Mouse (Mus musculus) cerebellum, postnatal 14 days (tissue): ENCODE measurements at regions not wholly inside any gene's neighbourhood (a gene's known extent, or its start where the extent isn't known, plus 50 kb on each side); places are given as distances from the start of the nearest gene placed in this dataset.
"Not testable (repeated sequence)": the region's sequence is repeated elsewhere in the genome, so short reads cannot be mapped to it uniquely, and the experiment has no call there.

Experiments used
- DNase-seq, 2 experiments: peaks; one replicate each; pipeline ENCODE4 v3.0.0; 2021; ENCODE audit warnings: mixed read lengths in 2 of 2

GRCm38 (mm10) chr15:9954941-9955340, 206.3 kb upstream of the Spef2 start:
- DNase-seq, result no peak

- no peak for DNase-seq
Observed at GRCm38 (mm10) chr15:9974999-9975398, 202.0 kb upstream of the Prlr start.

- peak; percentile 2 to 13 for DNase-seq
Observed at GRCm38 (mm10) chr15:10011289-10012234, 165.5 kb upstream of the Prlr start.

GRCm38 (mm10) chr15:10017216-10017615, 159.8 kb upstream of the Prlr start:
- DNase-seq, result no peak

- DNase-seq, result no peak
Observed at GRCm38 (mm10) chr15:10029902-10030301, 147.1 kb upstream of the Prlr start.

GRCm38 (mm10) chr15:10035561-10035960, 141.5 kb upstream of the Prlr start:
- no peak for DNase-seq

- DNase-seq, result not testable (repeated sequence)
Observed at GRCm38 (mm10) chr15:10036576-10036975, 140.5 kb upstream of the Prlr start.

GRCm38 (mm10) chr15:10073580-10073979, 103.5 kb upstream of the Prlr start:
- no peak for DNase-seq

- DNase-seq, result no peak
Observed at GRCm38 (mm10) chr15:10074916-10075315, 102.1 kb upstream of the Prlr start.

- DNase-seq, result peak; percentile 55 to 71
Observed at GRCm38 (mm10) chr15:10075391-10076060, 101.5 kb upstream of the Prlr start.

GRCm38 (mm10) chr15:10076061-10076400, 101.0 kb upstream of the Prlr start:
- DNase-seq, result peak in 1 of 2 experiments; percentile 73

GRCm38 (mm10) chr15:10078434-10078833, 98.6 kb upstream of the Prlr start:
- no peak for DNase-seq

GRCm38 (mm10) chr15:10079510-10079909, 97.5 kb upstream of the Prlr start:
- peak; percentile 7 to 11 for DNase-seq

- no peak for DNase-seq
Observed at GRCm38 (mm10) chr15:10088691-10089090, 88.3 kb upstream of the Prlr start.

GRCm38 (mm10) chr15:10090384-10091092, 86.5 kb upstream of the Prlr start:
- DNase-seq, result no peak

GRCm38 (mm10) chr15:10103350-10103749, 73.7 kb upstream of the Prlr start:
- DNase-seq, result no peak

- DNase-seq, result not testable (repeated sequence)
Observed at GRCm38 (mm10) chr15:10105211-10105976, 71.6 kb upstream of the Prlr start.

- DNase-seq, result no peak
Observed at GRCm38 (mm10) chr15:10106853-10107252, 70.2 kb upstream of the Prlr start.
